Comparison of ENCODE assay signal across 8 mouse cellular contexts in the genomic region with DNA sequence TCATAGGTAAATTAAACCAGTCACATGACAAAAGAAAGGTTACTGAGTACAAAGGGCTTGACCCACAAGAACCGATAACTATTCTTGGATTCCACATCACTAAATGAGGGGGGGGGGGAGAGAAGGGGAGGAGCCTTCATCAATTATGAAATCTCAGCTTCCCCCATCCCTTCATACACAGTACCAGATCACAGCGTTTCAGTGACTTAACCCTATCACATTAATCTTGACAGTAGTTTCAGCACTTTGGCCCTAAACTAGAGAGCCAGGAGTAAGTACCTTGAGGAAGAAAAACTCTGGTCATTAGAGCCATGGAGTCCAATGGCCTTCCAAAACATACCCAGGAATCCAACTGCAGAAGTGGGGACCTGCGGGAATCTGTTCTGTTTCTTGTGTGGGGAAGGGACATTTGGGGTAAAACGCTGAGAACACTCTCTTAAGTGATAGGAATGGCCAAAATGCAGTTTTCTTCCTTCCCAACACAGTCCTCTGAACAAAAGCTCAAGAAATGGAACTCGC. TPM values are rescaled to one million over a fixed set of nuclear protein-coding genes. Genes with fewer than 3 reads are reported as not detected.
A peak's percentile ranks its signal among the peaks of the same experiment; 100 is the strongest.
DNase-seq lines count a peak whose midpoint lies in the region; ATAC-seq and TF ChIP-seq lines count a peak whose summit lies in the region.

No protein-coding gene starts in this region.

- no peak for DNase-seq in heart, postnatal 0 days (ENCODE audit: low spot score)
- no peak for DNase-seq in heart, postnatal 25 days (ENCODE audit: low spot score)
- peak; percentile 7 for DNase-seq in MN1 (ENCODE audit: low spot score)
- no peak for DNase-seq in T-cell, adult 2 months (ENCODE audit: low spot score)
- no peak for DNase-seq in frontal cortex, postnatal 10 days (ENCODE audit: low spot score in 2 of 2)
- DNase-seq in adrenal gland, postnatal 36 days: no peak

- WGBS in heart, postnatal 0 days: 3% methylated on average over 5 of the region's 5 CpGs
- 4% methylated on average over 5 of the region's 5 CpGs for WGBS in hindbrain, embryonic 12.5 days
- WGBS in midbrain, embryonic 13.5 days: under 1% methylated on average over 5 of the region's 5 CpGs

- ATAC-seq in heart, postnatal 0 days (ENCODE audit: insufficient read depth, low read depth): peak; percentile 37; the same call in 1 of the 2 replicates
- peak; percentile 63 for ATAC-seq in hindbrain, embryonic 12.5 days (ENCODE audit: low FRiP score)
- ATAC-seq in midbrain, embryonic 13.5 days: peak; percentile 31; the same call in 1 of the 2 replicates

- TF ChIP-seq EP300 in heart, postnatal 0 days (IDR thresholded peaks at IDR 0.05; ENCODE audit: low read depth): no peak

- peak overlapping the region; percentile 83 for H3K27ac ChIP-seq in heart, postnatal 0 days (ENCODE audit: low read depth)
- peak overlapping the region; percentile 93 for H3K27ac ChIP-seq in hindbrain, embryonic 12.5 days
- peak overlapping the region; percentile 91 for H3K27ac ChIP-seq in midbrain, embryonic 13.5 days

- peak overlapping the region; percentile 64 for H3K4me2 ChIP-seq in heart, postnatal 0 days (ENCODE audit: low read depth, low read length)
- H3K4me2 ChIP-seq in hindbrain, embryonic 12.5 days (replicated peaks): peak overlapping the region; percentile 69
- peak overlapping the region; percentile 73 for H3K4me2 ChIP-seq in midbrain, embryonic 13.5 days (replicated peaks)

- peak overlapping the region; percentile 85 for H3K9ac ChIP-seq in heart, postnatal 0 days (replicated peaks; ENCODE audit: low read depth, low read length)
- H3K9ac ChIP-seq in hindbrain, embryonic 12.5 days: peak overlapping the region; percentile 91
- H3K9ac ChIP-seq in midbrain, embryonic 13.5 days (replicated peaks): peak overlapping the region; percentile 79

- H3K4me3 ChIP-seq in heart, postnatal 0 days (ENCODE audit: low read depth, low read length): peak overlapping the region; percentile 64
- peak overlapping the region; percentile 74 for H3K4me3 ChIP-seq in hindbrain, embryonic 12.5 days
- peak overlapping the region; percentile 60 for H3K4me3 ChIP-seq in midbrain, embryonic 13.5 days (replicated peaks)

- intact Hi-C loops in heart, postnatal 25 days (cut with DNase I): loop anchor here (5.0 kb wide), 1 partner anchor 270 kb away; a partner anchor contains a TSS

- no peak for TF ChIP-seq CTCF in heart, postnatal 0 days (IDR thresholded peaks at IDR 0.05; ENCODE audit: low read depth)

- no peaks in the 10 kb centered on the region for H3K27me3 ChIP-seq in heart, postnatal 0 days (ENCODE audit: control insufficient read depth, insufficient read depth, low read length)
- H3K27me3 ChIP-seq in hindbrain, embryonic 12.5 days: no peaks in the 10 kb centered on the region
- no peaks in the 10 kb centered on the region for H3K27me3 ChIP-seq in midbrain, embryonic 13.5 days

- H3K36me3 ChIP-seq in heart, postnatal 0 days (replicated peaks; ENCODE audit: control insufficient read depth, insufficient read depth, low read length): peaks cover 18% of the 10 kb centered on the region
- H3K36me3 ChIP-seq in hindbrain, embryonic 12.5 days: peaks cover 15% of the 10 kb centered on the region
- H3K36me3 ChIP-seq in midbrain, embryonic 13.5 days: peaks cover 16% of the 10 kb centered on the region

- H3K9me3 ChIP-seq in heart, postnatal 0 days (replicated peaks; ENCODE audit: control insufficient read depth, low read length): no peaks in the 10 kb centered on the region
- no peaks in the 10 kb centered on the region for H3K9me3 ChIP-seq in hindbrain, embryonic 12.5 days (replicated peaks)
- no peaks in the 10 kb centered on the region for H3K9me3 ChIP-seq in midbrain, embryonic 13.5 days

- peaks cover 8% of the 10 kb centered on the region for H3K4me1 ChIP-seq in heart, postnatal 0 days (ENCODE audit: control insufficient read depth, insufficient read depth)
- peaks cover 11% of the 10 kb centered on the region for H3K4me1 ChIP-seq in hindbrain, embryonic 12.5 days
- H3K4me1 ChIP-seq in midbrain, embryonic 13.5 days (replicated peaks): peaks cover 20% of the 10 kb centered on the region

RNA-seq across cellular contexts. Expression of a gene that starts 0.6 kb away (rescaled TPM):
- total RNA-seq in heart, postnatal 0 days (2014; rRNA removed; ENCODE audit: low replicate concordance): 27.4 and 33.5 TPM in 2 replicates
- polyA plus RNA-seq in heart, postnatal 0 days (2015; fragmentation: Nextera tagmentation; extraction: Ambion mirVana): 15.7 and 18.6 TPM in 2 replicates
- total RNA-seq in heart, postnatal 25 days (2021): 10 to 100 TPM; 16.1 to 19.4 TPM
- polyA plus RNA-seq in hindbrain, embryonic 12.5 days (2016; fragmentation: Nextera tagmentation; extraction: Ambion mirVana): 35.9 and 37.2 TPM in 2 replicates
- 27.3 and 28.4 TPM in 2 replicates for polyA plus RNA-seq in midbrain, embryonic 13.5 days (2015; fragmentation: Nextera tagmentation; extraction: Ambion mirVana)
- 10 to 100 TPM; 22.7 to 23.8 TPM for total RNA-seq in adrenal gland, postnatal 36 days (2021)

RNA-seq across cellular contexts. Expression of a gene that starts 47.4 kb away (rescaled TPM):
- not detected in 2 replicates for total RNA-seq in heart, postnatal 0 days (2014; rRNA removed; ENCODE audit: low replicate concordance)
- polyA plus RNA-seq in heart, postnatal 0 days (2015; fragmentation: Nextera tagmentation; extraction: Ambion mirVana): not detected in 2 replicates
- total RNA-seq in heart, postnatal 25 days (2021): not detected
- not detected in 2 replicates for polyA plus RNA-seq in hindbrain, embryonic 12.5 days (2016; fragmentation: Nextera tagmentation; extraction: Ambion mirVana)
- polyA plus RNA-seq in midbrain, embryonic 13.5 days (2015; fragmentation: Nextera tagmentation; extraction: Ambion mirVana): not detected in 2 replicates
- under 1 TPM in 1 of 2 experiments, not detected in 1; 0.16 TPM for total RNA-seq in adrenal gland, postnatal 36 days (2021)
